Mouse (Mus musculus): Measurements from ENCODE around the gene Gm8439. TPM values are rescaled to one million over a fixed set of nuclear protein-coding genes. Genes with fewer than 3 reads are reported as not detected.

The Gm8439 gene
- polyA plus RNA-seq, 1 experiment from 2014 or later = not detected

- Histone ChIP-seq H3K4me3 (no peak overlapping the region), H3K4me2 (replicated peaks) (no peak overlapping the region), H3K4me1 (peaks cover 30% of the 10 kb centered on the region), H3K36me3 (no peaks in the 10 kb centered on the region), H3K27ac (no peak overlapping the region), H3K27me3 (no peaks in the 10 kb centered on the region), H3K9ac (no peak overlapping the region), H3K9me3 (replicated peaks) (no peaks in the 10 kb centered on the region)
- no peak for ATAC-seq (ENCODE audit: low FRiP score)
- 73% methylated on average over 9 of the region's 9 CpGs for WGBS
These were observed 26.1 kb downstream of the Gm8439 start for GRCm38 (mm10) chr4:120614644-120615043.

- Histone ChIP-seq H3K27ac (peak overlapping the region; percentile 0; the same call in 1 of the 2 replicates), H3K4me2 (replicated peaks) (no peak overlapping the region), H3K4me3 (no peak overlapping the region), H3K4me1 (peaks cover 30% of the 10 kb centered on the region), H3K9ac (no peak overlapping the region), H3K9me3 (replicated peaks) (no peaks in the 10 kb centered on the region), H3K36me3 (no peaks in the 10 kb centered on the region), H3K27me3 (no peaks in the 10 kb centered on the region)
- 20% methylated on average over 10 of the region's 10 CpGs for WGBS
- 0 out of 2 replicates have a peak, but pooled peaks have one; percentile 26 for ATAC-seq (ENCODE audit: low FRiP score)
These were observed 27.1 kb downstream of the Gm8439 start for GRCm38 (mm10) chr4:120615528-120616081.

GRCm38 (mm10) chr4:120616199-120617025, 27.9 kb downstream of the Gm8439 start:
- Histone ChIP-seq H3K4me2 (replicated peaks) (no peak overlapping the region), H3K4me3 (no peak overlapping the region), H3K27ac (no peak overlapping the region), H3K27me3 (no peaks in the 10 kb centered on the region), H3K36me3 (no peaks in the 10 kb centered on the region), H3K9ac (no peak overlapping the region), H3K9me3 (replicated peaks) (no peaks in the 10 kb centered on the region), H3K4me1 (peaks cover 30% of the 10 kb centered on the region)
- ATAC-seq (ENCODE audit: low FRiP score) = no peak
- 51% methylated on average over 13 of the region's 13 CpGs for WGBS

GRCm38 (mm10) chr4:120627728-120628127, 39.2 kb downstream of the Gm8439 start:
- Histone ChIP-seq H3K36me3 (no peaks in the 10 kb centered on the region), H3K4me2 (replicated peaks) (no peak overlapping the region), H3K27me3 (no peaks in the 10 kb centered on the region), H3K9ac (no peak overlapping the region), H3K4me1 (no peaks in the 10 kb centered on the region), H3K4me3 (no peak overlapping the region), H3K9me3 (replicated peaks) (no peaks in the 10 kb centered on the region), H3K27ac (no peak overlapping the region)
- WGBS = 84% methylated on average over 6 of the region's 6 CpGs
- no peak for ATAC-seq (ENCODE audit: low FRiP score)

GRCm38 (mm10) chr4:120630218-120630931, 41.8 kb downstream of the Gm8439 start:
- H3K9ac ChIP-seq = no peak overlapping the region
- no peak for ATAC-seq (ENCODE audit: low FRiP score)
- WGBS = 81% methylated on average over 8 of the region's 8 CpGs

GRCm38 (mm10) chr4:120631828-120632227, 43.3 kb downstream of the Gm8439 start:
- Histone ChIP-seq H3K36me3 (no peaks in the 10 kb centered on the region), H3K4me3 (no peak overlapping the region), H3K4me2 (replicated peaks) (no peak overlapping the region), H3K9ac (no peak overlapping the region), H3K4me1 (no peaks in the 10 kb centered on the region), H3K27ac (no peak overlapping the region), H3K27me3 (no peaks in the 10 kb centered on the region), H3K9me3 (replicated peaks) (no peaks in the 10 kb centered on the region)
- WGBS = 78% methylated on average over 6 of the region's 6 CpGs
- no peak for ATAC-seq (ENCODE audit: low FRiP score)

More at GRCm38 (mm10) chr4:120630218-120630931, 41.8 kb downstream of the Gm8439 start:
- H3K9me3 ChIP-seq (replicated peaks) = no peaks in the 10 kb centered on the region
- H3K4me1 ChIP-seq = no peaks in the 10 kb centered on the region
- H3K36me3 ChIP-seq = no peaks in the 10 kb centered on the region
- H3K4me2 ChIP-seq (replicated peaks) = no peak overlapping the region
- no peak overlapping the region for H3K27ac ChIP-seq
- H3K27me3 ChIP-seq = no peaks in the 10 kb centered on the region
- no peak overlapping the region for H3K4me3 ChIP-seq

GRCm38 (mm10) chr4:120635351-120635750, 46.8 kb downstream of the Gm8439 start:
- Histone ChIP-seq H3K36me3 (no peaks in the 10 kb centered on the region), H3K9ac (no peak overlapping the region), H3K4me2 (replicated peaks) (no peak overlapping the region), H3K27me3 (no peaks in the 10 kb centered on the region), H3K4me1 (no peaks in the 10 kb centered on the region), H3K27ac (no peak overlapping the region), H3K9me3 (replicated peaks) (no peaks in the 10 kb centered on the region), H3K4me3 (no peak overlapping the region)
- 73% methylated on average over 2 of the region's 2 CpGs for WGBS
- ATAC-seq (ENCODE audit: low FRiP score) = no peak

- Histone ChIP-seq H3K27me3 (no peaks in the 10 kb centered on the region), H3K4me3 (no peak overlapping the region), H3K36me3 (no peaks in the 10 kb centered on the region), H3K9me3 (replicated peaks) (no peaks in the 10 kb centered on the region), H3K27ac (no peak overlapping the region), H3K4me2 (replicated peaks) (no peak overlapping the region), H3K9ac (no peak overlapping the region), H3K4me1 (no peaks in the 10 kb centered on the region)
- ATAC-seq (ENCODE audit: low FRiP score) = no peak
- 94% methylated on average over 6 of the region's 6 CpGs for WGBS
These were observed 53.4 kb downstream of the Gm8439 start for GRCm38 (mm10) chr4:120641946-120642345.

GRCm38 (mm10) chr4:120643899-120644298, 55.4 kb downstream of the Gm8439 start:
- peaks cover 16% of the 10 kb centered on the region for H3K27me3 ChIP-seq
- H3K4me1 ChIP-seq = no peaks in the 10 kb centered on the region
- ATAC-seq (ENCODE audit: low FRiP score) = no peak
- no peaks in the 10 kb centered on the region for H3K36me3 ChIP-seq
- H3K4me3 ChIP-seq = no peak overlapping the region
- H3K9ac ChIP-seq = no peak overlapping the region
- 86% methylated on average over 3 of the region's 3 CpGs for WGBS
- H3K4me2 ChIP-seq (replicated peaks) = no peak overlapping the region
- no peaks in the 10 kb centered on the region for H3K9me3 ChIP-seq (replicated peaks)
- H3K27ac ChIP-seq = no peak overlapping the region

- Histone ChIP-seq H3K36me3 (no peaks in the 10 kb centered on the region), H3K4me1 (peaks cover 5% of the 10 kb centered on the region), H3K9me3 (replicated peaks) (no peaks in the 10 kb centered on the region), H3K27me3 (peaks cover 49% of the 10 kb centered on the region), H3K27ac (no peak overlapping the region), H3K4me2 (replicated peaks) (peak overlapping the region; percentile 92), H3K4me3 (peak overlapping the region; percentile 49), H3K9ac (peak overlapping the region; percentile 71)
- 5% methylated on average over 55 of the region's 55 CpGs for WGBS
- peak; percentile 83 for ATAC-seq (ENCODE audit: low FRiP score)
These were observed 61.0 kb downstream of the Gm8439 start for GRCm38 (mm10) chr4:120649369-120650207.

GRCm38 (mm10) chr4:120650208-120650592, 61.7 kb downstream of the Gm8439 start:
- Histone ChIP-seq H3K36me3 (no peaks in the 10 kb centered on the region), H3K27ac (no peak overlapping the region), H3K4me2 (replicated peaks) (peak overlapping the region; percentile 92), H3K4me1 (peaks cover 5% of the 10 kb centered on the region), H3K9ac (no peak overlapping the region), H3K4me3 (peak overlapping the region; percentile 49; the same call in 1 of the 2 replicates), H3K9me3 (replicated peaks) (no peaks in the 10 kb centered on the region), H3K27me3 (peaks cover 49% of the 10 kb centered on the region)
- peak; percentile 29; the same call in 1 of the 2 replicates for ATAC-seq (ENCODE audit: low FRiP score)
- WGBS = 24% methylated on average over 7 of the region's 7 CpGs

- Histone ChIP-seq H3K4me3 (no peak overlapping the region), H3K27me3 (peaks cover 21% of the 10 kb centered on the region), H3K36me3 (no peaks in the 10 kb centered on the region), H3K9ac (no peak overlapping the region), H3K4me2 (replicated peaks) (no peak overlapping the region), H3K4me1 (no peaks in the 10 kb centered on the region), H3K27ac (no peak overlapping the region), H3K9me3 (replicated peaks) (no peaks in the 10 kb centered on the region)
- no peak for ATAC-seq (ENCODE audit: low FRiP score)
- 79% methylated on average over 8 of the region's 8 CpGs for WGBS
These were observed 67.4 kb downstream of the Gm8439 start for GRCm38 (mm10) chr4:120655898-120656297.
